Mouse (Mus musculus) ES-E14 (cell line): ENCODE results near the gene Zfp719.
A peak's percentile ranks its signal among the peaks of the same experiment; 100 is the strongest.

Experiments used
- CHD2 ChIP-seq: IDR thresholded peaks from 2 replicates; pipeline ENCODE4 v1.6.1; 2014; ENCODE audit warnings: mild to moderate bottlenecking, low read depth, low read length, inconsistent platforms
- HCFC1 ChIP-seq: IDR thresholded peaks from 2 replicates; pipeline ENCODE4 v1.6.1; 2012; ENCODE audit warnings: low read length, inconsistent platforms, borderline replicate concordance; ENCODE audit not compliant: insufficient read depth
- MAFK ChIP-seq: IDR thresholded peaks from 2 replicates; pipeline ENCODE4 v1.6.1; 2014; ENCODE audit warnings: mild to moderate bottlenecking, low read depth, low read length, inconsistent platforms; ENCODE audit not compliant: insufficient read depth
- ZC3H11A ChIP-seq: IDR thresholded peaks from 2 replicates; pipeline ENCODE4 v1.6.1; 2012; ENCODE audit warnings: low read depth, mild to moderate bottlenecking, inconsistent platforms, low read length, borderline replicate concordance

- TF ChIP-seq CHD2 (no peak), MAFK (0 out of 2 replicates have a peak, but pooled peaks have one; percentile 7), ZC3H11A (no peak), HCFC1 (no peak)
Observed at GRCm38 (mm10) chr7:43544225-43544977, 35.0 kb upstream of the Zfp719 start, which contains the start of gene Cd33.
